ENCODE assay signal across 21 mouse cellular contexts in genomic region chr3:97676126-97676525, GRCm38 (mm10). TPM values are rescaled to one million over a fixed set of nuclear protein-coding genes. Genes with fewer than 3 reads are reported as not detected.
"Had no signal": no experiment of that assay in that cellular context is flagged by ENCODE, and none has a peak within 500 bp of the region (broad histone marks: within the 10 kb centered on the region; RNA-seq: fewer than 3 reads in every experiment).

No protein-coding gene starts in this region.

- DNase-seq: cerebellum, adult 9-10 months; cerebellum, adult 9-11 months; cerebellum, postnatal 10 days; cerebellum, postnatal 14 days; cerebellum, postnatal 25 days; cerebellum, postnatal 36 days; embryo, embryonic 11 days; forebrain, postnatal 0 days; gastrocnemius, adult 2 months; gastrocnemius, postnatal 10 days; gastrocnemius, postnatal 14 days; gastrocnemius, postnatal 25 days; gastrocnemius, postnatal 36 days; heart, adult 18-20 months; heart, adult 2 months had no signal

RNA-seq across cellular contexts. Expression of gene Gm17651, which starts 1.6 kb away (rescaled TPM):
- total RNA-seq: common myeloid progenitor, adult 5-6 weeks; forebrain, postnatal 0 days; gastrocnemius, adult 18-20 months; gastrocnemius, adult 2 months; gastrocnemius, adult 8-10 months; gastrocnemius, postnatal 10 days; gastrocnemius, postnatal 14 days; gastrocnemius, postnatal 25 days; gastrocnemius, postnatal 36 days; gastrocnemius, postnatal 4 days; granulocyte monocyte progenitor cell, adult 5-6 weeks; heart, adult 18-20 months; heart, adult 2 months; heart, adult 8-10 months had no signal
